Comparison of ENCODE assay signal across 7 mouse cellular contexts in the genomic region with DNA sequence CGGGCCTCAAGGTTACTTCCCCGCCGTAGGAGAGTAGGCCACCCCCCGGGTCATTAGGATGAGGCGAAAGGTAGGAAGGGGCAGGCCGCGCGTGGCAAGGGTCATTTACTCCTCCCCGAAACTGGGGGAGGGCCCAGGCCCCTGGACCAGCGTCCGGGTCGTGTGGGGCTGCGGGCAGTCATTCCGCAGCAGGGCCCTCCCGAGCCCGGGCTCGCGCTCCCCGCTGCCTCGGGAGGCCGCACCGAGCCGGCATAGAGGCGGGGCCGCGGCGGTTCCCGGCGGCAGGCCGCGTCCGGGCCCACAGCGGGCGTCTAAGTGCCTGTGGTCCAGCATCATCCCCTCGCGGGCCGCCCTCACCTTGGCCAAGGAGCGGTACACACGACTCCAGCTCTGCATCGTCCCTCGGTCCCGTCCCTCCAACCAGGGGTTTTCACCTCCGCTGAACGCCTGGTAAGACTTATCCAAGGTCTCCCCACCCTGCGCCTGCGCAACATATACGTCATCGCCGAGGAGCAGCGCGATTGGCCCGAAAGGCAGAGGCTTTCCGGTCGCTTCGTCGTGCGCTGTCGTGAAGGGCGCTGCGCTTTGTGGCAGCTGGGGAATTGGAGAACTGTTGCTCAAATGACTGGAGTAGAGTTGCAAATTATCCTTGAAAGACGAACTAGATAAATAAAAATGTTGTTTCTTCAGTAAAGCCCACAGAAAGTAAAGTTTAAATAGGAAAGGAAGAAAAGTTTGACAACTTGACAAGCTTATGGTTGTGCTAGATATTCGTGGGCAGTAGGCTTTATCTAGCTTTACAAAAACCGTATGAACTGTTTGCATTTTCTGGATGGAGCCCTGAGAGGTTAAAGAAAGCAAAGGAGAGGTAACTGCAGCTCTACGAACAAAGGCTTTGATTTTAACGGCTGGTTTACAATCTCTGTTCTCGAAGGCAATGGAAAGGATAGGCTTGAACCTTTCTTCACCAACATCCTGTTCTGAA. TPM values are rescaled to one million over a fixed set of nuclear protein-coding genes. Genes with fewer than 3 reads are reported as not detected.
A peak's percentile ranks its signal among the peaks of the same experiment; 100 is the strongest.
DNase-seq lines count a peak whose midpoint lies in the region; ATAC-seq lines count a peak whose summit lies in the region.

Dld (minus strand) TSS at position 510 of the 985 bp plus-strand sequence.

- H3K4me2 ChIP-seq in intestine, embryonic 15.5 days (replicated peaks), result peak within 1 kb of the TSS; percentile 73

- H3K27me3 ChIP-seq in intestine, embryonic 15.5 days (replicated peaks), result no peaks in the 10 kb centered on the region
- no peaks in the 10 kb centered on the region for H3K27me3 ChIP-seq in midbrain, embryonic 10.5 days (ENCODE audit: low read depth, poor library complexity, severe bottlenecking)

- intact Hi-C loops in gastrocnemius, postnatal 36 days (cut with DNase I), result loop anchor here (10.0 kb wide), 1 partner anchor 216 kb away; no protein-coding TSS in a partner anchor
- intact Hi-C loops in left cerebral cortex, postnatal 25 days (cut with DNase I), result no loop called here

- peak within 1 kb of the TSS; percentile 94 for H3K4me3 ChIP-seq in intestine, embryonic 15.5 days (replicated peaks)
- peak within 1 kb of the TSS; percentile 97 for H3K4me3 ChIP-seq in midbrain, embryonic 10.5 days

- WGBS in intestine, embryonic 15.5 days, result 4% methylated on average over 66 of the region's 66 CpGs
- 6% methylated on average over 66 of the region's 66 CpGs for WGBS in midbrain, embryonic 10.5 days

- no peaks in the 10 kb centered on the region for H3K9me3 ChIP-seq in intestine, embryonic 15.5 days
- H3K9me3 ChIP-seq in midbrain, embryonic 10.5 days (replicated peaks), result peaks cover 6% of the 10 kb centered on the region; the same call in 1 of the 2 replicates

- peak; percentile 99 for ATAC-seq in intestine, embryonic 15.5 days

- peak within 1 kb of the TSS; percentile 93 for H3K9ac ChIP-seq in intestine, embryonic 15.5 days

- DNase-seq in adrenal gland, adult 2 months, result peak; percentile 98
- peak; percentile 93 for DNase-seq in embryo, embryonic 11.5 days (ENCODE audit: low read depth, low spot score)
- peak; percentile 93 to 96 for DNase-seq in gastrocnemius, postnatal 36 days
- DNase-seq in left cerebral cortex, postnatal 25 days (ENCODE audit: low spot score in 2 of 2), result peak; percentile 95 to 99
- peak; percentile 96 for DNase-seq in midbrain, embryonic 10.5 days (ENCODE audit: low spot score)
- DNase-seq in right cerebral cortex, postnatal 4 days, result peak; percentile 93

- H3K4me1 ChIP-seq in intestine, embryonic 15.5 days (replicated peaks), result peaks cover 3% of the 10 kb centered on the region; the same call in 1 of the 2 replicates
- peaks cover 16% of the 10 kb centered on the region for H3K4me1 ChIP-seq in midbrain, embryonic 10.5 days

- peaks cover 11% of the 10 kb centered on the region; the same call in 1 of the 2 replicates for H3K36me3 ChIP-seq in intestine, embryonic 15.5 days
- H3K36me3 ChIP-seq in midbrain, embryonic 10.5 days, result peaks cover 26% of the 10 kb centered on the region

- peak within 1 kb of the TSS; percentile 80 for H3K27ac ChIP-seq in intestine, embryonic 15.5 days
- peak within 1 kb of the TSS; percentile 92 for H3K27ac ChIP-seq in midbrain, embryonic 10.5 days (replicated peaks)

RNA-seq across cellular contexts. Expression of gene Dld, which starts in this region (rescaled TPM):
- total RNA-seq in adrenal gland, adult 2 months (2021), result 100 to 1,000 TPM; 262 to 322 TPM
- polyA plus RNA-seq in adrenal gland, adult 2 months (2012; rRNA removed), result 7.4 and 7.6 TPM in 2 replicates
- total RNA-seq in gastrocnemius, postnatal 36 days (2021), result 100 to 1,000 TPM; 195 to 197 TPM
- polyA plus RNA-seq in intestine, embryonic 15.5 days (2015; fragmentation: Nextera tagmentation; extraction: Ambion mirVana), result 142 and 171 TPM in 2 replicates
- total RNA-seq in left cerebral cortex, postnatal 25 days (2021), result 100 to 1,000 TPM; 103 to 111 TPM
- 136 and 137 TPM in 2 replicates for polyA plus RNA-seq in midbrain, embryonic 10.5 days (2016; fragmentation: Nextera tagmentation; extraction: Ambion mirVana)

Comparison
In these comparisons a context has a peak if more than half of its experiments do, and no peak if none do; other contexts are left out.
1. Peak in every context shown above with its lines: DNase-seq, ATAC-seq, H3K4me3 ChIP-seq and H3K27ac ChIP-seq.
2. RNA of gene Dld (polyA plus RNA-seq): 142 to 171 TPM in intestine, embryonic 15.5 days and 136 to 137 TPM in midbrain, embryonic 10.5 days; 7.4 to 7.6 TPM in adrenal gland, adult 2 months; every median in the first group is over 10 times any median in the second.